Mouse (Mus musculus) c-Kit-positive CD71-negative TER-119-negative erythroid progenitor cells, embryonic 14.5 days (primary cell): ENCODE data around the gene Atxn7l1.
"Not testable (repeated sequence)": the region's sequence is repeated elsewhere in the genome, so short reads cannot be mapped to it uniquely, and the experiment has no call there.

Experiments used
- DNase-seq: peaks from one replicate; pipeline ENCODE4 v3.0.0-alpha.2; 2013; ENCODE audit warnings: low read depth

The Atxn7l1 gene

DNA sequence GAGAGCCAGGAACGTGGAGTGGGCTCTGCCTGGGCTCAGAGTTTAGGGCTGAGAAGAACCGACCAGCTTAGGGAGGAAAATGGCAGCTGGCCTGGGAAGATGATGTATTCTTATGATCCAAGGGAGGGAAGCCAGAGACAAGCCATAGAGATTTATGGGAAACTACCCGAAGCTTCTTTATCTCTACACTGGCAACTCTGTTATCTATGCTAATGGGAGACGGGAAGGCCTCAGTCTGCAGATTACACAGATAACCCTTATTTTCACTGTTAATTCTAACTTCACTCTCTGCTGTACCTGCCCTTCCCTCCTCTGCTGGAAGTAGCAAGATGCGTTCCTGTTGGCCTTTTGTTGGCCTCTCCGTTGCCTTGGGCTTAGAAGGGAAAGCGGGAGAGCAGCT lies 5.6 kb downstream of the Atxn7l1 start:
- DNase-seq = no peak

DNA sequence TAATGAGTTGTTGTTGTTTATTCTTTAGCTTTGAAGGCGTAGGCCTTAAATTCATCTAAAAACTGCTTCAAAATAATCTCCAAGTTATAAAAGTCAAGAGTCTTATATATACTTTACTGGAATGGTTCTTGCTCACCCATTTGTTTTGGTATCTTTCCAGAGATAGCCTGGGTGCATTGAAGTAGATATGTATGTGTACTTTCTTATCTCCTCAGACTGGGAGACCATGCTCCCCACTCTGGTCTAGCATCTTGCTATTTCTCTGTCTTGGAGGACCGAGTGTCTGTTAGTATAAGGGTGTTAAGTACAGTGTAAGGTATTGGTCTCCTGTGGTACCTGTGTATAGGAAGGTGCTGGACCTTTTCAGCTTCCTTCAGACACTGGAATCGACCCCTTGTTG lies 6.4 kb downstream of the Atxn7l1 start:
- no peak for DNase-seq

DNA sequence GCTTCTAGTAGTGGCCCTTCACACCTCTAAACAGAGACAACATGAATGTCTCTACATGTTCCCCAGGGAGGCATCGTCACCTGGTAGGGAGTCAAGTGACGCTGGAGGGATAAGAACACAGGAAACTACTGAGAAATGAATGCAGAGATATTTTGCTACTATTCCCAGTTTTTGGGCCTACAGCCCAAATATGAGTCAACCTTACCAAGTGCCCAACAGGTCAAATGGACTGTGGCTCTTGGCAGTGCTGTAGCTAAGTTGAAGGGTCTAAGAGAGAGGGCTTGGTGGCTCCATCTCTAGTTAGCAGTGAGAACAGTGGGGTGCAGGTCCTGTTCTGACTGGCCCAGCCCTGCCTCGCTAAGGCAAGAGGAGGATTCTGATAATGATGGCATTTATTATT lies 7.2 kb downstream of the Atxn7l1 start:
- DNase-seq = no peak

DNA sequence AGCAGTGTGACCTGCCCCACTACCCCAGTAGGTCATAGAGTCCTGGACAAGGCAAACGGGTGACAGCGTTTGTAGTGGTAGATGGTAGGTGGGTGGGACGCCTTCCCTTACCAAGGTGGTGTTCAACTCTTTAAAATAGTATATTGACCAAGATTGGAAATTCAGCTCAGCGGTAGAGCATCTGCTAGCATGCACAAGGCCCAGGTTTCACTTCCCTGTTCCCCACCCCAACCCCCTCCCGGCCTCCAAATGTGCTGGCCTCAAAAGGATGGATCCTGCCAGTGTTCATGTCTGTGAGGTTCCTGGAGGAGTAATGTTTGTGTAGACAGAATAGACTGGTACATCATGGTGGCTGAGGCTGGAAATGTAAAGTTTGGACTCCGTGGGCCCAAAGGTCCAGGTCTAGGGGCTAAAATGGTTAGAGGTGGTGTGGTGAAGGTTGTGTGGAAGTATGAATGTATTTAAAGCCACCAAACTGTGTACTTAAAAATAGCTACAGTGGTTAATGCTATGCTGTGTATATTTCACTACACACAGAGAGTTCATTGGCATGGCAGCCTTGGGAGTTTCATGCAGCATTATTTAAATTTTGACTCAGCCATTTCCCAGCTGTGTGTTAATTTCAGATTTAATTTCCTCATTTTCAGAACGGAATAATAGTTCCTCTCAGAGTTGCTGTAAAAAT lies 9.0 kb downstream of the Atxn7l1 start:
- peak; percentile 36 for DNase-seq

DNA sequence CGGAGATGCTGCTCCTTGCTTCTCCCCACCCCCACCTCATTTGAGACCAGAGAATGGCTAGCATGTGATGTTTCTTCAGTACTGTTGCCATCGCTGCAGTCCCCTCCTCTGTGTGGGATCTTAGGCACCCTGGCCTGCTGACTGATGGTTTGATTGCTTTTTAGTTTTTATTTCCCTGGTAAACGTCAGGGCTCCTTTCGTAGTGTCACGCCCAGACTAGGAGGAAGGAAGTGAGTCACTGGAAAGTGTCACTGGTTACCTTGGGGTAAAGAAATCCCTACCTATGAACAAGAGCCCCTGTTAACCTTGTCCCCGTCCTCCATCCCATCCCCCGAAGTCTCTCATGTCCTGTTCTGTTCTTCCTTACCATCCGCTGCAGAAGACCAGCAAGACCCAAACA lies 10.8 kb downstream of the Atxn7l1 start:
- DNase-seq = no peak

DNA sequence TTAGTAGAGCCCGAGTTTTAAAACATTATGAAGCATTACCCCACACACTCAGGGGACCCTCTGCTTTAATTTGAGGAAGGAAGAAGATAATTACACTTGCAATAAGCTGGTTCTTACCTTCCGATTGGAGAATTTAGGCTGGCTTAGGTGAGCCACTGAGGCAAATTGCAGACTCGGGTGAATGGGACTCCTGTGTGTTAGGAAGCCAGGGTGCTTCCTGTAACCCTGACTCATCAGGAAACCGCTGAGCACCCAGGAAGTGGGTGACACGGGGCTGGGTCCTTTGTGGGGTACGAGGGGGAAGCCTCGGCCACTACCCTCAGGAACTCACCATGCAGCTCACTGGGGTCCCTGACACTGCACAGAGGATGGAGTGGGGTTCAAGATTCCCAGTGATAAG lies 12.9 kb downstream of the Atxn7l1 start:
- DNase-seq = no peak

DNA sequence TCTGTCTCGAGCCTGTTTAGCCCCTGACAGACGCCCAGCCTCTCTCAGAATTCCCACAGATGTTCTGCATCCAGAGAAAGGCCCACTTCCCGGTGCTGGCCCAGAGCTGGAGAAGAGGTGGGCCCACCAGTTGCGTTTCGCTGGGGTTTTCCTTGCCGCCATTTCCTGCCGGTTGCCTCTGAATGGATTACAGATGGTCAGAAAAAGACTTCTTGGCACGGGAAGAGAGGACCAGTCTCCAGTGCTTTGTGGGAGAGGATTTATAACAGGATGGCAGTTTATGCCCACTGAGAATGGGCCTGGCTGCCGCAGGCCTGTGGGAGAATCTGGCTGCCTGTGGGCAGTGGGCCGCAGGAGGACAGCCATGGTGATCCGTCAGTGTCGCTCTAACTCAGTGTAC lies 15.0 kb downstream of the Atxn7l1 start:
- DNase-seq = no peak

DNA sequence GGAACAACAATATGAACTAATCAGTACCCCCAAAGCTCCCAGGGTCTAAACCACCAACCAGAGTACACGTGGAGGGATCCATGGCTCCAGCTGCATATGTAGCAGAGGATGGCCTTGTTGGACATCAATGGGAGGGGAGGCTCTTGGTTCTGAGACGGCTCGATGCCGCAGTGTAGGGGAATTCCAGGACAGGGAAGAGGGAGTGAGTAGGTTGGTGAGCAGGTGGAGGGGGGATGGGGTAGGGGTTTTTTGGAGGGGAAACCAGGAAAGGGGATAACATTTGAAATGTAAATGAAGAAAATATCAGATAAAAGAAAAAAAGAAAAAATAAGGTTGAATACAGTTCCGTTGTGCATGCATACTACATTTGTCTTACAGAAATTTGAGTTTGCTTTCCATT lies 16.5 kb downstream of the Atxn7l1 start:
- not testable (repeated sequence) for DNase-seq

DNA sequence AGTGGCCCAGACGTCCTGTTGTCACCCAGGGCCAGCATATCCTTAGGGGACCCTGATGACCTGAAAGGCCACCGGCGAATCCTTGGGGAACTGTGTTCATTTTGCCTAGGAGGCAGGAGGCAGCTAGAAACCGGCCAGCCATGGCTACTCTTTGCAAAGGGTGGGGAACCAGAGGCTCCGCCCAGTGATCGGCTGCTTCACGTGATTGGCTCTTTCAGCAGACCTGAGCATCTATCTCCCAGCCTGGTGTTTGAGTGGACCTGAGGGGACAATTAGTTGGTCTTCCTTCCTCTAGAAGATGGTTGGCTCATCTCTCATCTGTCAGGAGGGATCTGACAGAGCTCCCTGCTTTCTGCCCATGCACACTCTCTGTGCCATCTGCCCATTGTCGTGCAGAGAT lies 19.2 kb downstream of the Atxn7l1 start:
- no peak for DNase-seq

DNA sequence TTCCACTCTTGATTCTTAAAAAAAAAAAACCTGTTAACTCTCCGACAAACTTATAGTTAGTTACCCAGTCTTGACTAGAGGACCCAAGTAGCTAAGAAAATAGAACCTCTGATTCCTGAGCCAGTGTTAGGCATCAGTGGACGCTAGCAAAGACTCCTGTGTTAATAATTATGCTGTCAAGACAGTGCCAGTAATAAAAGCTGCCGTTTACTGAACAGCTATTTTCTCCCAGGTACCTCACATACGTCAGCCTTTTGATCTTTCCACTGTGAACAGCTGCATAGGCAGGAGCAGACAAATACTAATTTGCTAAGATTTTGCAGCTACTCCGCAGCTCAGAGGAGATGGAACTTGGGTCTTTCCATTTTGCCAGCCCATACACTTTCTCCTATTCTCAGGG lies 20.1 kb downstream of the Atxn7l1 start:
- no peak for DNase-seq

DNA sequence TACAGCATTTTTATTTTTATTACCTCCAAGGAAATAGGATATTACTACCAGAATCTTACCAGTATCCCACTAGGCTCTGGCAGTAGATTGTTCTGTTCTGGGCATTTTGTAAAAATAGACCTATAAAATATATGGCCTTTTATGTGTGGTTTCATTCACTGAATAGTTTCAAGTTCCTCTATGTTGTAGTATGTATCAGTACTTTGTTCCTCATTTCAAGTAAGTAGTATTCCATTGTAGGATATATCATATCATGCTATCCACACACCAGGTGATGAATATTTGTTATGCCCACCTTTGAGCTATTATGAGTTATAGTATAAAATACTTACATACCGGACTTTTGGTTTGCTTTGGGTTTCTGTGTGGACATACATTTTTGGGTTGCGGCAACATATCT lies 21.0 kb downstream of the Atxn7l1 start:
- DNase-seq = no peak

DNA sequence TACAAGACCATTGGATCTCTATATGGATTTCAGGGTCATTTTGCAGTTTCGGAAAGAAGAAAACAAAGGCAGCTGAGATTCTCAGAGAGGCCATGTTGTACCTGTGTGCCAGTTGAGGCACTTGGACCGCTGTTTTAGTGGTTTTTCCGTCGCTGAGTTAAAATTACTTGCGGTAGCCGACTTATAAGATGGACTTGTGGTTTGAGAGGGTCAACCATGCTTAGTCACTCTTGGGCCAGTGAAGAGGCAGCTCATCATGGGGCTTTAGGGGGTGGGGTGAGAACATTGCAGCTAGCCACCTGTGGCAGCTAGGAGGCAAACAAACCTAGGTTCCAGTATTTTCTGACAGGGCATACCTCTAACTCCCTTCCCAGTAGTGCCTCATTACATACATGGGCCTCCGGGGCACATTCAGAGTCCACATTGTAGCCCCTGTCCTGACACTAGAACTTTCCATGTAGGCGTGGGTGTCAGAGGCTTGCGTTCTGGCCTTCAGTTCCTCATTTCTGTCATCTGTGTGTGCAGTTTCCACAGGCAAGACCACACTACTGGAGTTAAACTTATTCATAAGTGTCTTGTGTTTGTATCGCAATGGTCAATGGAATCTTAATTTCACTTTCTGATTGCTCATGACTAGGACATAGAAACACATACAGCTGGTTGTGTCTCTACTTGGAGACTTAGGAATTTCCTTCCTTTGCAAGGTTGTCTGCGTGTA lies 22.4 kb downstream of the Atxn7l1 start:
- no peak for DNase-seq

DNA sequence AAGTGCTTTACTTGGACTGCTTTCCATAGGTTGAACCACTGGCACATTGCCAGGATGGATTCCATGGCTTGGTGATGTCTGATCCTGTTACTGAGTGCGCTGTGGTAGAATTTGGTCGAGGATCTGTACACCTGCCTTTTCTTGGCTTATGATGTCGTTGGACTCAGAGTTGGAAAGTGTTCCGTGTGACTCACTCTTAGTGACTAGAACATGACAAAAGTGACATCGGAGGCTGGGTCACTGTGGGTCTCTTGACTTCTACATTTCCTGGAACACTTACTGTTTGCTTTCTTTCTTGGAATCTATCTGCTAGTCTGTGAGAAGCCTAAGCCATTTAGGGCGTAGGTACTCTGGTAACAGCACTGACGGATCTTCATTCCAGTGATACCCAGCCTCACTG lies 23.3 kb downstream of the Atxn7l1 start:
- no peak for DNase-seq

DNA sequence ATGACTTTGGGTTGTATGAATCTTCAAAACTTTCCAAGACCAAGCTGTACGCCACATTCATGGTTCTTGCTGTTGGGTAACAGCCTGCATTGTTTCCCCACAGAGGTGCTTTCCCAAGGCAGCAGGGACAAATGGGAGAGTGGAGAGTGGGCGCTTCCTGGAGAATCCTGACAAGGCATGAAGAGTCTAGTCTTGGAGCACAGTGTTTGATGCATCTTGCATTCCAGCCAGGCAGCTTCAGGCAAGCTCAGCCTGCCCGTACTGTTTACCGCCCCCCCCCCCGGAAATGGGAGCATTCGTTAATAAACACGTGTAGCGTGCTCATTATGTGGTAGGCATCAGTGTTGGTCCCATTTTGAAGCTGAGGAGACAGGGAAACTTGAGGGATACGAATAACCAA lies 25.4 kb downstream of the Atxn7l1 start:
- DNase-seq = no peak

DNA sequence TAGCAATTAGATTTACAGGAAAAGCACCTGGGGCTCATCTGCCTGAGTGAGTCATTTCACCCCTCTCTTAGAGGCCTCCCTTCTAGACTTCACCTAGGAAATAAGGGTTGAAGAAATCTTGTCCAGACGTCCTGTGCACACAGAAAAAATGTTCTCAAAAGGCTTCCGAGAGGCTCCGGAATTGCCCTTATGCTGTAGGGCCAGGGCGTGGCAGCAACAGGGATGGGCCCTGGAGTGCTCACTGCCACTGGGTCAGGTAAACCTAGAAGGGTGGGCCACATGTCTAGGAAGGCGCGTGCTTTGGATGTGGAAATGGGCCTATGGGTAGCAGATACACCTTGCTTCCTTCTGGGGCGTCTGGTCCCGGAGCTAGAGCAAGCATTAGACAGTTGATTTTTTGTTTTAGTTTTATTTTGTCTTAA lies 26.2 kb downstream of the Atxn7l1 start:
- no peak for DNase-seq

DNA sequence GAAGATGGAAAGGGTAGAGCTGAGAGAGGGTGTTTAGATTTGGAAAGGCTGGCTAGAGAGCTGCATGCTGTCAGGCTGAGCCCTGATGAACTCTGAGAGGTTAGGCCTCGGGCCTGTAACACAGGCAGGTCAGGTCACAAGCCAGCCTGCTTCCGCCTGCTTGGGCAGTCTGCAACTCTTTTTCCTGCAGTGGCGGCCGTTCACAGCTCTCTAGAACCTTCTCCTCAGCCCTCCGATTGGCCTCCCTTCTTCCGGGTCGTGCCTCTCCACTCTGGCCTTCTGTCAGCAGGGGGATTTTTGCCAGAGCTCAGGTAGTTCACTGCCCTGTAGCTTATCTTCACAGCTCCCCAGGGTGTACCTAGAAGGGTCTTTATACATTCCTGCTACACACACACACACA lies 26.7 kb downstream of the Atxn7l1 start:
- DNase-seq = no peak

DNA sequence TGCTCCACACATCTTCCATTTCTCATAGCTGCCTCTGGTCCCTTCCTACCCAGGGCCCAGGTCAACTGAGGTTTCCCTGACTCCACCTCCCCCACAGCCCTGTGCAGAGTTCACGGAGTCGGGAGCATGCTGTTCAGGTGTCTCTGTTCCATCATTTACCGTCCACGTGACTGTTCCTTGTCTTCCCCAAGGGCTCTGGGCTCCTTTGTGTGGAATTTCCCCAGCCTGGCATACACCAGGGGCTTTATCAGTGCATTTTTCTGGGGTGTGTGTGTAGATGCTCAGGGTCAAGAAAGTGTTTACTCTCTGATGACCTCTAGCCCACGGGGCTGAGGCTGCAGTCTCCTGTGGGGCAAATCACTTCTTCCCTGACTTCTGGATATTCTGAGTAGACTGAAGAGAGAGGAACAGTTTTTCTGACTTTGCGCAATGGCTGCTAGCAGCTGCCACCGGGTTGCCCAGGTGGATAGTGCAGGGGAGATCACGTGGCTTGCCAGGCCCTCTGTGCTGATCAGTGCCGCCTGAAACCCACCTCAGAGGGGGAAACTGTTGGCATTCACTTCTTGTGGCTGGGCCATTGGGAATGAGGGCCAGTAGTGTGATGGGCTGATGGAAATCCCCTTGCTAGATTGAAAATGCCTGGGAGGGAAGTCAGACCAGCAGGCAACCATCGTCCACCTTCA lies 27.3 kb downstream of the Atxn7l1 start:
- DNase-seq = no peak

DNA sequence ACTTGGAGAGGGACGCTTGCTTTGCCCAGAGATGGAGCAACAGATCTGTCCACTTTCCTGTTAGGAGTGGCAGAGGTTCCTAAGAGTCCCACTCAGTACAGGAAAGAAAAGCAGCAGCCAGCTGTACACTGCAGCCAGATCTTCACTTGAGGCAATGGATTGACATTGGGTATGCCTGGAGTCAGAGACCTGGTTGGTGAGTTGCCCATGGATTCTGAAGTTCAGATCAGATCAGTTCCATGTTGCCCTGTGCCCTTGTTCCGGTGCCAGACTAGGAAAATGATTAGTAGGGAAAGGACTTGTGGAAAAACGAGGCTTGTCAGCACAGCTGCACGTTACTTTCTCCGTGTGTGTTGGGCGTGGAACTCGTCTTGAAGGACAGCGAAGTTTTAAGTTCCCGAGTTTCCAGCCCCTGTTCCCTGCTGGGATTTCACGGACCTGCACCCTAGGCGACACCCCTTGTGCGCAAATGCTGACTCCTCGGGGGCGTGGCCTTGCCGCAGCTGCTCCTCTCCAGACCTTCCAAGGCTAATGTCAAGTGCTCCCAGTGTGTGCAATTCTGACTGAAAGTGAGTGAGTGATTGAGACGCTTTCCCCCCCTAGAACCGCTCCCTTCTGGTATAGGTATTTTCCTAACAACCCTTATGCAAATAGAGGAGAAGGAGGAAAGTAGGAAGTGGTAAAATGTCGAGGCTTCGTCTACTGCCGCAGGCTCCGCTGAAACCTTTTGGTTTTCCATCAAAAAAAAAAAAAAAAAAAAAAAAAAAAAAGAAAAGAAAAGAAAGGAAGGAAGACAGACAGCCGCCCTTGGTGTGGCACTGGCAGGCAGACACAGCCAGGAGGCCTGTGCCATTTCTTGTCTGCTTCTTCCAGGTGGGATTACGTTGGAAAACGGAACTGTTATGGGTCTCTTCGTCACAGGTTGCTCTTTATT lies 28.4 kb downstream of the Atxn7l1 start:
- peak; percentile 28 for DNase-seq

DNA sequence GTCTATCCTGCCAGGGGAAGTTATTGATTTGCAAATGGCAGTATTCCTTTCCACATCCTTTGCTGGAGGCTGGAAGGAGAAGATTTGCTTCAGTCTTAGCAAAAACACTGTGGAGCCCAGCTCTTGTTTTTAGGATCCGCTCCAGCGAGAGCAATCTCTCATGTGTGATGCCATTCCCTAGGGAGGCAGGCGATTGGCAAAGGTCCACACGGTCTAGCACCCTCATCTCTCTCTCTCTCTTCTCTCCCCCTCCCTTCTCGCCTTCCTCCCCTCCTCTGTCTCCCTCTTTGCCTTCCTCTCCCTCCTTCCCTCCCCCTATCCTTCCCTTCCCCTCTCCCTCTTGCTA lies 29.0 kb downstream of the Atxn7l1 start:
- DNase-seq = no peak

DNA sequence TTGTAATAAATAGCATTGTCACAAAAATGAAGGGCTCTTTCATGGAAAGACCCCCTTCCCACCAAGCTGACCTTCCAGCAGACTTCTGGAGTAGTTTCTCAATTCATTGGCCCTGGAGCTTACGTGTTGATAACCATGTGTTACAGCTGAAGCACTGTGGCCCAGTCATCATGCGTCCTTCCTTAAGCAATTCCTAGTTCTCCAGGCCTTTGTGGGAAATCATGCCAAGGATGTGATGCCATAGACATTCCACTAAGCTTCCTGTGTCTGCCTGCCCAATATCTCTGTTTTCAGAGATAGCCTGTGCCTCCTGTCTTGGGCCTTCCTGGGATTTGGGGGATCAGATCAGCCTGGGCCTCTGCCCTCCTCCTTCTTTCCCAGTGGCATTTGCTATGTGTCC lies 32.9 kb downstream of the Atxn7l1 start:
- DNase-seq = no peak

DNA sequence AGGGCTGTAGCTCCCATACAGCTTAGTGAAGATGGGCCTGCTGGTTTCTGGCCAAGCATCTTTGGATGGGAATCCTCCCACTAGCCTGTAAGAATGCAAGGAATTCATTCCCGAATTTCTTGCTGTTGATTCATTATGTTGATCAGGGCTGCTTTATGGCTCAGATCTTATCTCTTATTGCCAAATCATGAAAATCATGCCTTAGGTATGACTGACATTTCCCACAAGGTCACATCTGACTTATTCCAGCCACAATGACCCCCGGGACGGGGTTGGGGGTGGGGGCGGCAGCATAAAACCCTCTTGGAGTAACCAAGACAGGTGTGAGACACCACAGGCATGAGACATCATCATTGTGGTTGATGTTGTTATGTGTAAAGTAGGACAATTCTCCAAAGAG lies 34.4 kb downstream of the Atxn7l1 start:
- DNase-seq = no peak

DNA sequence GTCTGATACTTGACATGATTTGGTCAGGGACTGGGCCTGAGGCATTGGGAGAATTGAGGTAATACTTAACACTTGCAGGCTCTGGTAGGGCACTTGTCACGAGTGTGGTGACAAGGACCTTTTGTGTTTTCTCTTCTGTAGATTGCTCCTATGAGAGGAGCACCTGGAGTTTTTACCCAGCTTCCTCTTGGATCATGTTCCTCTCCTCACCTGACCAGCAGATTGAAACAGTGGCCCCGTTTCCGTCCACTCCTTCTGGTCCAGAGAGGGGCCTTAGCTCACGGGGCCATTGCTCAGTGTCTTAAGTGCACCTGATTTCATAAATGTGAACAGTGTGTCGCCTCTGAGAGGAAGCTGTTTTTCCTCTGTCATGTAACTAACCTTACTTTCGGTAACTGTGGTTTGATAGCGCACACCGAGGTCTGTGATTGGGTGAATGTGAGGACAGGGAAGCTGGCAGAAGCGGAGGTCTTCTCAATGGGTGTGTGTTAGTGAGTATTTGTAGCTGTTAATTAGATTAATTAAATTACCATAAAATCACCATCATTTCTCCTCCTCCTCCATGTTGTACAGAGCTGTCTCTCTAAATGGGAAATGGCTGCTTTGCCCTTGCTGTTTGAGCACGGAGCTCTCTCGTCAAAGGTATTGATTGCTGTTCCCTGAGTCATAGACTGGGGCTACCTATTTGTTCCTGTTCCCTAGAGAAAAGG lies 35.1 kb downstream of the Atxn7l1 start:
- no peak for DNase-seq
